Mouse (Mus musculus) frontal cortex, postnatal 25 days (tissue): ENCODE results near the gene 9130230L23Rik.
"Not testable (repeated sequence)": the region's sequence is repeated elsewhere in the genome, so short reads cannot be mapped to it uniquely, and the experiment has no call there.

Experiments
- DNase-seq, 2 experiments: peaks; one replicate each; pipeline ENCODE4 v3.0.0; 2022; ENCODE audit warnings: low spot score in 2 of 2

9130230L23Rik gene

DNA sequence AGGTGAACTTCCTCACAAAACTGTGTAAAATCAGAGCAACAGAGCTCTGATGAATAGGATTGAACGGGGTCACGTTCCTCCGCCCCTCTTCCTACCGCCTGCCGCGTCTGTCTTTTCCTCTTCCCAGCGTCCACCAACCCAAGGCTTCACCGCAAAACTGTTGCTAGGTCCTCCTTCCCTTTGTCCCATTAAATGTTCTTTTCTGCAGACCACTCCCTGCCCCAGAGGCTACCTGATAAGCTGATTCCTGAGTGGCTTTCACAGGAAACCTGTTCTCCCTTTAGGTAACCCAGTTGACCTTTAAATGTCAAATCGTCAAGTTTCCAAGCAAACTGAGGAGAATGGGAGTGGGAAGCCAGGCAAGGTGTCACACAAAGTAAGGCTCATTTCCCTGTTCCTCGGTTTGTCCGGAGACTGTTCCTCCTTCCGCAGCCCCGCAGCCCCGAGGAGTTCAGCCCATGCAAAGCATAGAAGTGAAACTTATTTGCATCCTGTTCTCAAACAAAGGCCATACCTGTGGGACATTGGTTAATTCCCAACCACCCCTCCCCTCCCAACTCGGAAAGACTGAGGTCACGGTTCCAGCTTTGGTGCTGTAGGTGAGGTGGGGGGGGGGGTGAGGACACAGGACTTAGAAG lies 1.1 kb upstream of the 9130230L23Rik start:
- DNase-seq: no peak

DNA sequence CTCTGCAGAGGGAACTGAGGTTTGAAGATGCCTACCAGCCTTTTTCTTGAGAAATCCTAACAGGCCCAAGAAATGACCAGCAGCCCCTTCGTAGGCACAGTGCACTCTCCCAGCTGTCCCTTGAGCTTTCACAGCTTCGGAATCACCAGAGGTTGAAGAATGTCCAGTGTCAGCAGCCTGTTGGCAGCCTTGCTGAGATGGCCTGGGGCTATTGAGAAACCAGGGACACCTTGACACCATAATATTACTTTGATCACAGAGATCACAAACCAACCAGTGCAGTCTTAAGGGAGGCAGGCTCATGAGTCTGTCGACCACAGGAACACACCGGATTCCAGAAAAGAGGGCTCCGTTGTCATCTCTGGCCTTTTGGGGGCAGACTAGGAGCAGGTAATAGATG lies 2.9 kb downstream of the 9130230L23Rik start:
- DNase-seq: no peak

DNA sequence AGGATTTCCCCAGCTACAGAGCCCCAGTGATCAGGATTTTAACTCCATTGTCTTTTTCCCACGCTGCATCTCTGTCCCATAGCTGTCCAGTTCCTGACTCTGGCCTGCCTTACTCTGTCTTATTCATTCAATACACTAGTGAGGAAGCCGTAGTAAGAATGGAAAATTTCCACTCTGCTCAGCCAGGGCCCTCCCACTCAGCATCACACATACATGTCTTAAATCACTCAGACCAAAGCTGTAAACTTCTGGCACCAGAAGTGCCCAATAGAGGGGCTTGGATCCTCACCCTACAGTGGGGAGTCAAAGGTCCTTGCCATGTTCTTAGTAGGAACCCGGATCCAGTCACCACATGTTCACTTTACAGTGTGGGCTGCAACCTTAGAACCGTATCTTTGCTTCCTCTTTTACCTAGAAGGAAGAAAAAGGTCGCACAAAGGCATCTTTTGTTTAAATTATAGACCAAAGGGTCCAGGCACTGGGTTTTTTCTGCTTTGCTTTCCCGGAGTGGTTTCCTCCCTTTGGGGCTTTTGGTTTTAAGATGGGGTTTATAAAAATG lies 3.4 kb downstream of the 9130230L23Rik start:
- DNase-seq: no peak

DNA sequence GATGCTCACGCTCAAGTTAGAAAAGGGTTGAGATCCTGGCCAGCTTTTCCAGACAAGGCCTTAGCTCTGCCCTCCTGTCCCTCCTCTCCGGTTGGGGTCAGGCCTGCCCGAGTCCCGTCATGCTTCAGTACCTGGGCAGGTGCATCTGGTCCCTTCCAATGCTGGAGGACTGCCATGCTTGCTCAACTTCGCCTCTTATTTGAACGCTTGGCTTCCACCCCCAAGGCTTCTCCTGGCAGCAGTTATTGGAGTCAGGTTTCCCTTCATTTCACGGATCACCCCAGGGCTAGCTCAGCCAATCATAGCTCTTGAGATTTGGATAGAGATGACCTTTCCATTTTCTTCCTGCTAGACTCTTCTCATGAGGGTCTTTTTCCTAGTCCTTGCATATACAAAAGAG lies 4.0 kb downstream of the 9130230L23Rik start:
- no peak for DNase-seq

DNA sequence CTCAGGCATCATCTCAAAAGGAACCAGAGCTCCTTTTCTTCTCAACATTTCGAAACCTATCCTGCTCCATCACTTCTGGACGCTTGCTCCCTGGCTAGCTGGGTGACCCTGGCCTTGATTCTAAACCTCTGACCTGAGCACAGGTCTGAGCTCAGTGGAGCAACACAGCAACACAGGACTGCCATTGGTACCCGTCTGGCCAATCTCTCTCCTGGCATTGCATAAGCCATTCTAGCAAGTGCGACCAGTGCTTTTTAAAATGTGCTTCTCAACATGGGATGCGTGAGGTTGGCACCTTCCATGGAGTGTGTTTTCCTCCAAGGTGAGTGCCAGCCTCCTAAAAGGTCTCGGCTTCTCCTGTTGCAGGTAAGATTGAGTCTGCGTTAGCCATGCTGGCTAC lies 5.0 kb downstream of the 9130230L23Rik start:
- no peak for DNase-seq

DNA sequence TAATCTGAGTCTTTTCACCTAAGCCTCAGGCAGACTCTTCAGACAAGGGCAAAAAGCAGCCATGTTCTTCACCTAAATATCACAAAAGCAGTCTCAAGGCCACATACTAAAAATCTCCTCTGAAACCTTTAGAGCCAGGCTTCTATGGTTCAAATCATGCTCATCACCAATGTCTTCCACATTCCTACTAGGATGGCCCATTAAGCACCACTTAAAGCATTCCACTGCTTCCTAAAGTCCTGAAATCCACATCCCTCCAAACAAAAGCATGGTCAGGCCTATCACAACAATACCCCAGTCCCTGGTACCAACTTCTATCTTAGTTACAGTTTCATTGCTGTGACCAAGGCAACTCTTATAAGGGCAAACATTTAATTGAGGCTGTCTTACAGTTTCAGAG lies 6.3 kb downstream of the 9130230L23Rik start:
- DNase-seq: no peak

DNA sequence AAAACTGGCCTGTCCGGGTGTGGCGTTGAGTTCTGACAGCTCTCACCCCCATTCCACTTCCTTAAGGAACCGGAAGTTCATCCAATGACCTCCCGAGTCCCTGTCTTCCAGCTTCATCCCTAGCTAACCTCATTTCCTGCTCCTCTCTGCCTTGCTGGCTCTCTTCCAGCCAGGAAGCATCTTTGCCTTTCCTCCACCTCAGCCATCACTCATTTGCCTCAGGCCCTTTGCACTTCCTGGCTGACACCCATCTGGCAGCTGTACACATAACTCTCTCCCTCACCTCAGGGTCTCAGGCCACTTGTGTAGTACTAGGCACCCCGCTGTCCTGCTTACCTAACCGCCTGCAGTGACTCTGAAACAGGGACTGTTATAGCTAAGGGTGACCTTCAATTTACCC lies 9.4 kb downstream of the 9130230L23Rik start:
- no peak for DNase-seq

DNA sequence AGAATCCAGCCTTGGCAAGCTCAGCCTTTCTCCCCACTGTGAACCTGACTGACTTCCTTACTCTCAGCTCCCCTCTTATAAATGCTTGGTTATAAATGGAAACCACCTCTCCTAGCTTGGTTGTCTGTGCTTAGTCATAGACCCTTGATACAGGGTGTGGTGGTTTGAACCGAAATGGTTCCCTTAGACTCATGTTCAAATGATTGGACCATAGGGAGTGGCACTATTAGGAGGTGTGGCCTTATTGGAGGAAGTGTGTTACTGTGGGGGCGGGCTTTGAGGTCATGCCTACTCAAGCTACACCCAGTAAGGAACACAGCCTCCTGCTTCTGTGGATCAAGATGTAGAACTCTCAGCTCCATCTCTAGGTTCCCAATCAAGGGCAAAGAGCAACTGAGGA lies 12.9 kb downstream of the 9130230L23Rik start:
- no peak for DNase-seq

DNA sequence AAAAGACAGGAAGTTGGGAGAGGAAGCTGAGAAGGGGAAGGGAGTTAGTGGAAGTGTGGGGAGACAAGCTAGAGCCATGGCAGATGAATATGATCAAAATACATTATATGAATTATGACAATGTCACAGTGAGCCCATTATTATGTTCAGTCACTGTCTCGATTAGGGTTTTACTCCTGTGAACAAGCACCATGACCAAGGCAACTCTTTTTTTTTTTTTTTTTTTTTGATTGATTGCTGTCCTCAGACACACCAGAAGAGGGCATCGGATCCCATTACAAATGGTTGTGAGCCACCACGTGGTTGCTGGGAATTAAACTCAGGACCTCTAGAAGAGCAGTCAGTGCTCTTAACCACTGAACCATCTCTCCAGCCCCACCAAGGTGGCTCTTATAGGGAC lies 17.1 kb downstream of the 9130230L23Rik start:
- DNase-seq: not testable (repeated sequence)

DNA sequence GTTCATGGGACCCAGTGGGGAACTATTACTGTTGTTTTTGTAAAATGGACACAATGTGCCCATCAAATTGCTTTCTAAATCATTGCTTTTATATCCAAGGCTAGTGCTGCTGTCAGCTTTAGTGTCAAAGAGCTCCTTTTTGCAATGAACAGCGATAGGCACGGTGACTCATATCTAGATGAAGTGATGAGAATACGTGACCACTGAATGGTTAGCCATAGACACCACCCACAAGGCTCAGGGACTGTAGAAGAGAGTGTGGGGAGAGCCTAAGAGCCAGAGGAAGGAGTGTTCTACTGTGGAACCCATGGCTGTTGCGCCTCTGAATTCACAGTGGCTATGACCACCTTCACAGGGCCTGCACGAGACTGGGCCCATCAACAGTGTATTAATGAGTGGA lies 17.7 kb downstream of the 9130230L23Rik start:
- no peak for DNase-seq

DNA sequence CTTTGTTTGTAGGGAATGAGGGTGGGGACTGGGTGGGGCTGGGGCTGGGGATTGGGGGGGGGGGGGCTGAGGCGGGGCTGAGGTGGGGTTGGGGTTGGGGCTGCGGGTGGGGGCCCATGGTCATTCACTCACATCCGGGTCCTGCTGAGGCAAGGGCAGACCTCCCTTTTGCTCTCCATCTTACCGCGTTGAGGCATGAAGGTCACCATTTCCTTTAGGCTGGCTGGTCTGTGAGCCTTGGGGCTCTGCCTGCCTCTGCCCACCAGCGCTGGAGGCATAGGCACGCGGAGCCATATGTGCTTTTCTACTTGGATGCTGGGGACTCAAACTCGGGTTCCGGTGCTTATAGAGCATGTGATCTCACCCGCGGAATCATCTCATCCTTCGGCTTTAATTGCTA lies 28.4 kb downstream of the 9130230L23Rik start:
- DNase-seq: no peak

DNA sequence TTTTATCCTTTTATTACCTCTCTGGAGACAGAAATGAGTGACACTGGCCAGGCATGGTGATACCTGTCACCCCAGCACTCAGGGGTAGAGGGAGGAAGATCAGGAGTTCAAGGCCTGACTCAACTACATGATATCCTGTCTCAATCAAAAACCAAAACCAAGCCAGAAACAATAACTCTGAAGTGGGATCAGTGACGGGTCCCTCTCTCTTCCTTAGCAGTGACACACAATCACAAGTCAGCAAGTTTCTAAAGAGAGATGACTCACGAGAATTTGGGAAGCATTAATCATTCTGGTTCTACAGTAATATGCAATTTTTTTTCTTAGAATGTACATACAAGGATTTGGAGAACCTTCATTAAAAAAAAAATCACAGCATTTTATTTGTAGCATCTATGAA lies 30.9 kb downstream of the 9130230L23Rik start:
- no peak for DNase-seq

DNA sequence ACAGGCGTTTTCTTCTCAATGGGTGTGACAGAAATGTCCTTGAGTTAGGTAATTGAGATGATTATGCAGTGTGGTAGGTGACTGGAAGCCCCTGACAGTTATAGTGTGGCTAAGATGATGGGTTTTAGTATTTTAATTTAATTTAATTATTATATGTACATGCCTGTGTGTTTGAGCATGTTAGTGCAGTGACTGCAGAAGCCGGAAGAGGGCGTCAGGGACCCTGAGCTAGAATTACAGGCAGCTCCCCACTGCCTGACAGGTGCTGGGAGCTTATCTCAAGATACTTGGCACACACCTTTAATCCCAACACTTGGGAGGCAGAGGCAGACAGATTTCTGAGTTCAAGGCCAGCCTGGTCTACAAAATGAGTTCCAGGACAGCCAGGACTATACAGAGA lies 36.1 kb downstream of the 9130230L23Rik start:
- no peak for DNase-seq

DNA sequence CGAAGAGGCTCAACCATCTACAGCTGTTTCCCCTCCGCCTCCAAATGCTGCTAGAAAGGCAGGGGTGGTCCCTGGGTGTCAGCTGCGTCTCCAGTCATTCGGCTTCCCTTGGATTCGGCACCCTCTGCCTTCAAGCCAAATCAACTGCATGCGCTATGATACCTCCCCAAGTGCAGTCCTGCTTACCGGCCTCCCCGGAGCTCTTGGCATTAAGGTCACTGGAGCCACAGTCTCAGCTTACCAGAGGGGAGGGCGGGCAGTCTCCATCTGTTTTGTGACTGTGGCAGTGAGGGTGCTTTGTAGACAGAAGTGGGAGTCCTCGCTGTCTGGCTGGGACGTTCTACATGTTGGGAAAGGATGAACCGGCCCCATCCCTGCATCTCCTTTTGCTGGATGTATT lies 37.0 kb downstream of the 9130230L23Rik start:
- DNase-seq: no peak

DNA sequence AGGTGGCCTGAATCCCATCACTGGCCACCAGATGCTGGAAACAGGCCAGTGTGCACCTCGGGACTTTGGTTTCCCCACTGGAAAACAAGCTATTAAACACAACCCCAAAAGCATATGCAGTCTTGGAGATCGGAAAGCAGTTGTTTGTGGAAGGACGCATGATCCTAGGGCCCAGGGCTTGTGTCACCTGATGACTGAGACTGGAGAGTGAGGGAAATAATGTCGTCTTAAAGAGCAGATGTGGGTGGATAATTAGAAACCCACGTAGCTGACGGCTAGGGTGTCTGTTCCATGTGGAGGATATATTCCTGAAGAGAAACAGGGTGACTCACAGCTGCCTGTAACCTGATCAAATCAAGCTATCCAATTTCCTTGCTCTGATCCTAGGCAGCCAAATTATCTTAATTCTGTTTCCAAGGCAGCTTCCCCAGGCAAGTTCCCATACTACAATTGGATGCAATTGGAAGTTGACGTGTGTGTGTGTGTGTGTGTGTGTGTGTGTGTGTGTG lies 38.3 kb downstream of the 9130230L23Rik start:
- DNase-seq: no peak

DNA sequence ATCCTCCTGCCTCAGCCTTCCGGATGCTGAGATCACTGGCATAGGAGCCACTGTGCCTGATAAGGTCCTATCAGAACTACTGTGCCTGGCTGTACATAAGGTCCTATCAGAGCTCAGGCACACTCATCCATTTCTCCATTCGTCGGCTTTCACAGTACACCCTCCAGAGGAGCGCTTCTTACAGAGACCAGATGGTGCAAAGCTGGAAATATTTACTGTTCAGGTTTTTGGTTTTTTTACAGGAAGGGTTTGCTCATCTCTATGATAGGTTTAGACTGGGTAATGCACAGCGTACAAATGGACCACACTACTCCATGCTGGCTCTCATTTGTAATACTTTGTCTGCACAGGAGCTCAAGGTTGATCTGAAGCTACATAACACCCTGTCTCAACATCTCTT lies 40.8 kb downstream of the 9130230L23Rik start:
- no peak for DNase-seq

DNA sequence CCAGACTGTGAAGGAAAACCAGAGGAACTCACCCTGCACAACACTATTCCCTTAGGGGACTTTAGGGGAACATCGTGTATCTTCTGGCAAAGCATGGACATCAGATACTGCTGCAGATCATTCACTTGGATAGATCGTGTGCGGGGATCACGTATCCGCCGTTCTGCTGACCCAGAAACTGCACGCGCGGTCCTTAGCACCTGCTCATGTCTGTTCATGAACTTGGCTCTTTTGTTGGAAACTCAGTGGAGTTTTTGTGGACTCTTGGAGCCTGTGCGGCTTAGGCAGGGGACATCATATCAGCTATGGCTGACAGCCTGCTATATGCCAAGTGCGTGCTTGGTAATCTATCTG lies 43.5 kb downstream of the 9130230L23Rik start:
- DNase-seq: no peak

DNA sequence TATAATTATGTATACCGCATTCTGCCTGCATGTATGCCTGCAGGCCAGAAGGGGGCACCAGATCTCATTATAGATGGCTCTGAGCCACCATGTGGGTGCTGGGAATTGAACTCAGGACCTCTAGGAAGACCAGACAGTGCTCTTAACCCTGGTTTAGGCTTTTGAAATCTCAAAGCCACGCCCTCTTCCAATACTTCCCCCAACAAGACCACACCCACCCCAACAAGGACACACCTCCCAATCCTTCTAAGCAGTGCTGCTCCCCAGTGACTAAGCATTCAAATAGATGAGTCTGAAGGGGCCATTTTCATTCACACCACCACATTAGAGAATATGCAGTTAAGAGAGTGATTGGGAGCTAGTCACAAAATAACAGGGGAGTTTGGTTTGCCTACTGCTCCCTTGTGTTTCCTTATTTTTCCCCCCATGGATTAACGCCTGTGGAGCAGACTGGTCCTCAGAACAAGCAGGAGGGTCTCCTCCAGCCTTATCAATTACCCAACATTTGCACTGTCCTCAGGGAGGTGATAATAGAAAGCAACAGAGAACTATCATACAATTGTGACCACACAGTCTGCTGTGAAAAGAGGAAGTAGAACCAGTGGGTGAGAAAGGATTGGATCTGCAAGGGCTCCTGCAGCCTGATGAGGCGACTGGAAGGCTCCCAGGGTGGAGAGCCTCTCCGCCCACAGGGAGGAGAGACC lies 44.0 kb downstream of the 9130230L23Rik start:
- no peak for DNase-seq

DNA sequence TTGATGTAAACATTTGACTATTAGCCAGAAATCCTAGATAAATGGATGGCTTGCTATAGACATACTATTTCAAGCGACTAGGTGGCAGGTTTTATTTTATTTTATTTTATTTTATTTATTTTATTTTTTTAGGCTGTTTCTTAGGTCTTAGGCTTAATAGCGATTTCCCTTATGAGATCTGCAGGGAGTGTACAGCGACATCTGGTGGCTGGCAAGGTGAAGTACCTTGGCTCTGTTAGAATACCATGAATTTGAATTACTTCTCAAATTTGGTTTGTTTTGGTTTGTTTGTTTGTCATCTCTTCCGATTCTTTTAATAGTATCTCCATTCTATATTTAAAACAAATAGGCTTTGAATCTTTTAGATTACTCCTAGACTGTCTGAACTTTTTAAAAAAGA lies 45.5 kb downstream of the 9130230L23Rik start:
- DNase-seq: peak in 1 of 2 experiments; percentile 15

DNA sequence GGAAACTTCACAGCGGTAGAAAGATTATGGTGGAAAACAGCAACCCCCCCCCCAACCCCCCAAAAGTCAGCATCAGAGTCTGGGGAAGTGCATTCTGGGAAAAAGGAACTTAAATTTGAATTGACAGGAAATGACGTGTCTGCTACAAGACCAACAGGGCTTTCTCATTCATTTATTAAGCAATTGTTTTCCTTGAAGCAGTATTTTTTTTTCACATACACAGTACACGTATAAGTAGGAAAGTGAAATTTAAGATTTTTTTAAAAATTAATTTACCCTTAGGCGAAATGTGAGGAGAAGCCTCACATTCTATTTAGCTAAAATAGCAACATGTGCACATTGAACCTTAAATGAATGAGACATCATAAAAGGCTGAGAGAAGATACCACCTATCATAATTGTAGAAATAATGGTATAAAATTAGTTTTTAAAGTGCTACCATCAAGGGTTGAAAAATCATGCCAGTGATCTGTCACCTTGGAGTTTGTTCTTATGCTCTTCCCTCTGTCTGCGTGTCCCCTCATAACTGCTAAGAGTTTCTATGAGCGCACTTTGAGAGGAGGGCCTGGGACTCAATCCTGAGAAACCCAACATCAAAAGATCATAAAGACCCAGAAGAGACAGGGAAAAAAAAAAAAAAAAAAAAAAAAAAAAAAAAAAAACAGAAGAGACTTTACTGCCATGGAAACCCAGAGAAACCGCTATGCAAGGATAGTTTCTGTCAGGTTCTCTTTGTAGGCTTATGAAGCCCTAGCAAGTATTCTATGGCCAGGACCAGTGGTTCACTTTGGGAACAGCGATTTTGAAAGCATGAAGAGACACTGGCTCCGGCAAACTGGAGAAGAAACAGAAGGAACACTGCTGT lies 47.7 kb downstream of the 9130230L23Rik start:
- no peak for DNase-seq

DNA sequence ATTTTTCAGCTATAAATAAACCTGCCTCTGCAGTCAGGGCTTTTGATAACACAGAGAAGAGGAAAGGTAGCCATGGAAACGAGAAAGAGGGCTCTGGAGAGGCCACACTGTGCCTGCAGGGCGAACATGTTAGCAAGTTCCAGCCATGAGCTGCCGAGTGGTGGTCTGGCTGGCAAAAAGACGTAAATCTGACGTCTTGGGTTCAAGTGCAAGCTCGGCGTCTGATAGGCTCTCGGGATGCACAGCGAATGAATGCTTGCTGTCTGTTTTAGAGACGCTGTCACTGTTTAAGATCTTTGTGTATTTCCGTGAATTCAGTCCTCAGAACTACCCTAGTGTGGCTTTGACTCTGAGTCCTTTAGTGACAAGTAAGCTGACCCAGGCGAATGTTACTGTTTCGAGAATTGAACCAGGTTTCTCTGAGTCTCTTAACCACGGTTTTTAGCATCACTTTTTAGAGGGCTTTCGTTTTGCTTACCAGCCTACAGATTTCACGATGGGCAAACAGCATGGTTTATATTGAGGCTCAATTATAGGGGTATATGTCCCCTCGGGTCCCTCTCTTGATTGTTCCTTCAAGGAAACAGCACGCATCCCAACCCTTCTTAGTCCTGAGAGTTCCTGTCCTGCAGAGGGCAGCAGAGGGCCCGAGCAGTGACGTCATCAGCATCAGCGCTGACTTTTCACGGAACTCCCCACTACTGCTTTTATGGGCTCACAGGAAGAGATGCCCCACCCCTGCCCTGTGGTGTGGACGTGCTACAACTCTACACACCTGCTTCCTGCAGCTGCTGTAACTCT lies 48.5 kb downstream of the 9130230L23Rik start:
- peak; percentile 65 to 71 for DNase-seq
